ENCODE assay signal across 10 mouse cellular contexts in genomic region chr3:153482098-153482497, GRCm38 (mm10).
DNase-seq lines count a peak whose midpoint lies in the region; ATAC-seq lines count a peak whose summit lies in the region.
"Had no signal": no experiment of that assay in that cellular context is flagged by ENCODE, and none has a peak within 500 bp of the region (broad histone marks: within the 10 kb centered on the region; RNA-seq: fewer than 3 reads in every experiment).

No protein-coding gene starts in this region.

- DNase-seq in neural tube, embryonic 10.5 days (ENCODE audit: extremely low spot score, low spot score) = no peak
- DNase-seq in left cerebral cortex, postnatal 25 days (ENCODE audit: low spot score in 2 of 2) = peak; percentile 54 to 81
- DNase-seq in adrenal gland, postnatal 36 days = no peak
- DNase-seq in thymus, postnatal 4 days = no peak

- no peaks in the 10 kb centered on the region for H3K9me3 ChIP-seq in forebrain, embryonic 15.5 days
- no peaks in the 10 kb centered on the region for H3K9me3 ChIP-seq in forebrain, embryonic 12.5 days
- no peaks in the 10 kb centered on the region for H3K9me3 ChIP-seq in neural tube, embryonic 13.5 days
- no peaks in the 10 kb centered on the region for H3K9me3 ChIP-seq in kidney, embryonic 15.5 days (replicated peaks)
- H3K9me3 ChIP-seq: heart, embryonic 13.5 days; liver, embryonic 15.5 days had no signal

- intact Hi-C loops in left cerebral cortex, postnatal 25 days (cut with DNase I) = loop anchor here (10.0 kb wide), 1 partner anchor 157 kb away; no protein-coding TSS in a partner anchor

- peak; percentile 88 for ATAC-seq in forebrain, embryonic 15.5 days (replicated peaks)
- no peak for ATAC-seq in forebrain, embryonic 12.5 days (ENCODE audit: low FRiP score)
- ATAC-seq in neural tube, embryonic 13.5 days (ENCODE audit: low read depth) = no peak; the same call in 1 of the 2 replicates
- ATAC-seq in kidney, embryonic 15.5 days (replicated peaks; ENCODE audit: low FRiP score) = no peak

- peaks cover 25% of the 10 kb centered on the region for H3K4me1 ChIP-seq in forebrain, embryonic 15.5 days
- H3K4me1 ChIP-seq in forebrain, embryonic 12.5 days = no peaks in the 10 kb centered on the region
- peaks cover 22% of the 10 kb centered on the region for H3K4me1 ChIP-seq in neural tube, embryonic 13.5 days (replicated peaks)
- no peaks in the 10 kb centered on the region for H3K4me1 ChIP-seq in kidney, embryonic 15.5 days

- no peaks in the 10 kb centered on the region for H3K27me3 ChIP-seq in forebrain, embryonic 15.5 days
- H3K27me3 ChIP-seq in forebrain, embryonic 12.5 days = no peaks in the 10 kb centered on the region
- H3K27me3 ChIP-seq in neural tube, embryonic 13.5 days = no peaks in the 10 kb centered on the region
- no peaks in the 10 kb centered on the region for H3K27me3 ChIP-seq in kidney, embryonic 15.5 days
- H3K27me3 ChIP-seq: heart, embryonic 13.5 days; liver, embryonic 15.5 days had no signal

- peak overlapping the region; percentile 14 for H3K4me2 ChIP-seq in forebrain, embryonic 15.5 days (replicated peaks)
- H3K4me2 ChIP-seq in forebrain, embryonic 12.5 days = no peak overlapping the region
- H3K4me2 ChIP-seq in neural tube, embryonic 13.5 days = 0 out of 2 replicates have a peak overlapping the region, but pooled peaks have one; percentile 1
- H3K4me2 ChIP-seq in kidney, embryonic 15.5 days = no peak overlapping the region
- H3K4me2 ChIP-seq: heart, embryonic 13.5 days had no signal

- H3K36me3 ChIP-seq in forebrain, embryonic 15.5 days = no peaks in the 10 kb centered on the region
- no peaks in the 10 kb centered on the region for H3K36me3 ChIP-seq in forebrain, embryonic 12.5 days (replicated peaks)
- H3K36me3 ChIP-seq in neural tube, embryonic 13.5 days = no peaks in the 10 kb centered on the region
- no peaks in the 10 kb centered on the region for H3K36me3 ChIP-seq in kidney, embryonic 15.5 days
- H3K36me3 ChIP-seq: heart, embryonic 13.5 days; liver, embryonic 15.5 days had no signal

- H3K4me3 ChIP-seq in forebrain, embryonic 15.5 days = no peak overlapping the region
- H3K4me3 ChIP-seq in forebrain, embryonic 12.5 days (replicated peaks) = no peak overlapping the region
- H3K4me3 ChIP-seq in neural tube, embryonic 13.5 days = no peak overlapping the region
- no peak overlapping the region for H3K4me3 ChIP-seq in kidney, embryonic 15.5 days (replicated peaks)
- H3K4me3 ChIP-seq: heart, embryonic 13.5 days; liver, embryonic 15.5 days had no signal

- peak overlapping the region; percentile 64 for H3K27ac ChIP-seq in forebrain, embryonic 15.5 days (replicated peaks)
- no peak overlapping the region for H3K27ac ChIP-seq in forebrain, embryonic 12.5 days
- 0 out of 2 replicates have a peak overlapping the region, but pooled peaks have one; percentile 33 for H3K27ac ChIP-seq in neural tube, embryonic 13.5 days (replicated peaks)
- no peak overlapping the region for H3K27ac ChIP-seq in kidney, embryonic 15.5 days
- H3K27ac ChIP-seq: heart, embryonic 13.5 days; liver, embryonic 15.5 days had no signal

- no peak overlapping the region for H3K9ac ChIP-seq in forebrain, embryonic 15.5 days (replicated peaks)
- no peak overlapping the region for H3K9ac ChIP-seq in forebrain, embryonic 12.5 days
- H3K9ac ChIP-seq in neural tube, embryonic 13.5 days = no peak overlapping the region
- H3K9ac ChIP-seq in kidney, embryonic 15.5 days = no peak overlapping the region
- H3K9ac ChIP-seq: heart, embryonic 13.5 days; liver, embryonic 15.5 days had no signal

- 27% methylated on average over 11 of the region's 11 CpGs for WGBS in forebrain, embryonic 15.5 days
- WGBS in forebrain, embryonic 12.5 days = 74% methylated on average over 11 of the region's 11 CpGs
- 45% methylated on average over 11 of the region's 11 CpGs for WGBS in neural tube, embryonic 13.5 days
- 67% methylated on average over 11 of the region's 11 CpGs for WGBS in kidney, embryonic 15.5 days

Comparison
In these comparisons a context has a peak if more than half of its experiments do, and no peak if none do; other contexts are left out.
1. H3K27ac ChIP-seq: peak in forebrain, embryonic 15.5 days (single experiment) and neural tube, embryonic 13.5 days (single experiment); none in forebrain, embryonic 12.5 days (single experiment) and kidney, embryonic 15.5 days (single experiment).
2. H3K4me2 ChIP-seq: peak in forebrain, embryonic 15.5 days (single experiment) and neural tube, embryonic 13.5 days (single experiment); none in forebrain, embryonic 12.5 days (single experiment) and kidney, embryonic 15.5 days (single experiment).
3. DNase-seq: peak in left cerebral cortex, postnatal 25 days (2 of 2); none in neural tube, embryonic 10.5 days (single experiment), adrenal gland, postnatal 36 days (0 of 2) and thymus, postnatal 4 days (single experiment).